Mouse (Mus musculus): ENCODE measurements around the gene Bptf. TPM values are rescaled to one million over a fixed set of nuclear protein-coding genes. Genes with fewer than 3 reads are reported as not detected.
A peak's percentile ranks its signal among the peaks of the same experiment; 100 is the strongest.
"Not testable (repeated sequence)": the region's sequence is repeated elsewhere in the genome, so short reads cannot be mapped to it uniquely, and the experiment has no call there.

The Bptf gene
- polyA plus RNA-seq, 1 experiment from 2014 or later: 42.7 TPM

GRCm38 (mm10) chr11:107011669-107012323, 120.1 kb downstream of the Bptf start:
- peak overlapping the region; percentile 79 for H3K9ac ChIP-seq
- no peaks in the 10 kb centered on the region for H3K27me3 ChIP-seq
- no peaks in the 10 kb centered on the region for H3K36me3 ChIP-seq (ENCODE audit: poor library complexity, severe bottlenecking)
- ATAC-seq: no peak
- H3K4me2 ChIP-seq: peak overlapping the region; percentile 65
- H3K9me3 ChIP-seq (replicated peaks): no peaks in the 10 kb centered on the region
- H3K4me1 ChIP-seq: peaks cover 11% of the 10 kb centered on the region
- WGBS: 48% methylated on average over 18 of the region's 18 CpGs
- peak overlapping the region; percentile 90 for H3K27ac ChIP-seq
- H3K4me3 ChIP-seq: peak overlapping the region; percentile 60

DNA sequence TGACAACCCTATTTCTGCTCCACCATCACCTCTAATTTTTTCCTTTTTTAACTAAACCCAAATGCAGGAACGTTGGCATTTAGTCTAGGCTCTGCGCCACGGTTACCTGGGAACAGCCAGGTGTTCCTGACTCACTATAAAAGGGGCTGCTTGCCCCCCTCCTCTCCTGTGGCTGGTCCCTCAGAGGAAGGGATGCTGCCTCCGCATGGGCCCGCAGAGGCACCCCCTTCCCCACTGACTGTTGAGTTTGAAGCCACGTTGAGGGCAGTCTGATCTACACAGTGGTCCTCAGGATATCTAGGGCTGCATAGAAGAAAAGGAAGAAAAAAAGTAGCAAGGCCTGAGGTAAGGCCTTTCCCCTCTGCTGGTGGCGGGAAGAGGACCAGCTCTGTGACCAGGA, 120.8 kb downstream of the Bptf start:
- WGBS: 81% methylated on average over 7 of the region's 7 CpGs
- no peaks in the 10 kb centered on the region for H3K27me3 ChIP-seq
- no peak for ATAC-seq
- H3K36me3 ChIP-seq (ENCODE audit: poor library complexity, severe bottlenecking): no peaks in the 10 kb centered on the region
- no peak overlapping the region for H3K4me3 ChIP-seq
- no peak overlapping the region for H3K9ac ChIP-seq
- no peak overlapping the region for H3K4me2 ChIP-seq
- no peaks in the 10 kb centered on the region for H3K9me3 ChIP-seq (replicated peaks)
- no peak overlapping the region for H3K27ac ChIP-seq
- H3K4me1 ChIP-seq: peaks cover 11% of the 10 kb centered on the region

DNA sequence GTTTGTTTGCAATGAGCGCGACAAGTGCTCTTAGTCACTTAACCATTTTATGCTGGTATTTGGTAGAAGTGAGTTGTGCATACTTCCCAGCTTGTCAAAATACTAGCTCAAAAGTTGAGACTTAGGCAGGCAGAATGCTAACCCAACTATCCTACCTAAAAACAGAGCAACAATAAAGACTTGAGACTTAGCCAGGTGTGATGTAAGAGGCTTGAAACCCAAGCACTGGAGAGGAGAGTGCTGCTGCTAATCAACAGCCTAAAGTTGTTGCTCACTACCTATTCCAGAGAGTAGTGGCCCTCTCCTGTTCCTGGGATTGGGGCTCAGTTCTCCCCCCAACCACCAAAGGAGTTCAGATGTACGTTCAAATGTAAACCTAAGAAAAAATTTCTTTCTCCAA, 121.5 kb downstream of the Bptf start:
- Histone ChIP-seq H3K9ac (no peak overlapping the region), H3K27ac (no peak overlapping the region), H3K9me3 (replicated peaks) (no peaks in the 10 kb centered on the region), H3K4me3 (no peak overlapping the region), H3K36me3 (ENCODE audit: poor library complexity, severe bottlenecking) (no peaks in the 10 kb centered on the region), H3K27me3 (no peaks in the 10 kb centered on the region), H3K4me1 (peaks cover 11% of the 10 kb centered on the region), H3K4me2 (no peak overlapping the region)
- no peak for ATAC-seq
- 96% methylated on average over 3 of the region's 3 CpGs for WGBS

- Histone ChIP-seq H3K9ac (no peak overlapping the region), H3K9me3 (replicated peaks) (no peaks in the 10 kb centered on the region), H3K36me3 (ENCODE audit: poor library complexity, severe bottlenecking) (no peaks in the 10 kb centered on the region), H3K27ac (no peak overlapping the region), H3K4me2 (no peak overlapping the region), H3K4me3 (no peak overlapping the region), H3K4me1 (peaks cover 7% of the 10 kb centered on the region; the same call in 1 of the 2 replicates), H3K27me3 (no peaks in the 10 kb centered on the region)
- no peak for ATAC-seq
- WGBS: 84% methylated on average over 1 of the region's 1 CpGs
These were observed 126.4 kb downstream of the Bptf start for GRCm38 (mm10) chr11:107005538-107005937.

GRCm38 (mm10) chr11:107001760-107002675, 129.9 kb downstream of the Bptf start:
- Histone ChIP-seq H3K27me3 (no peaks in the 10 kb centered on the region), H3K9ac (no peak overlapping the region), H3K36me3 (ENCODE audit: poor library complexity, severe bottlenecking) (peaks cover under 1% of the 10 kb centered on the region), H3K9me3 (replicated peaks) (no peaks in the 10 kb centered on the region), H3K4me3 (no peak overlapping the region), H3K27ac (peak overlapping the region; percentile 41), H3K4me1 (peaks cover 18% of the 10 kb centered on the region), H3K4me2 (no peak overlapping the region)
- ATAC-seq: no peak
- WGBS: 30% methylated on average over 8 of the region's 8 CpGs

- H3K4me2 ChIP-seq: peak overlapping the region; percentile 57
- H3K4me3 ChIP-seq: peak overlapping the region; percentile 99
- H3K9ac ChIP-seq: peak overlapping the region; percentile 58
- WGBS: 80% methylated on average over 9 of the region's 9 CpGs
- ATAC-seq: 0 out of 2 replicates have a peak, but pooled peaks have one; percentile 0
- H3K27ac ChIP-seq: peak overlapping the region; percentile 81
- H3K9me3 ChIP-seq (replicated peaks): no peaks in the 10 kb centered on the region
- H3K36me3 ChIP-seq (ENCODE audit: poor library complexity, severe bottlenecking): peaks cover 20% of the 10 kb centered on the region
- H3K4me1 ChIP-seq: peaks cover 36% of the 10 kb centered on the region
- H3K27me3 ChIP-seq: no peaks in the 10 kb centered on the region
These were observed 131.9 kb downstream of the Bptf start for GRCm38 (mm10) chr11:106999949-107000513.

- Histone ChIP-seq H3K27me3 (no peaks in the 10 kb centered on the region), H3K36me3 (ENCODE audit: poor library complexity, severe bottlenecking) (peaks cover 27% of the 10 kb centered on the region), H3K27ac (peak within 1 kb of the TSS; percentile 81), H3K9me3 (replicated peaks) (no peaks in the 10 kb centered on the region), H3K4me1 (peaks cover 42% of the 10 kb centered on the region), H3K4me2 (peak within 1 kb of the TSS; percentile 72), H3K9ac (peak within 1 kb of the TSS; percentile 95), H3K4me3 (peak within 1 kb of the TSS; percentile 99)
- WGBS: under 1% methylated on average over 61 of the region's 62 CpGs
- peak; percentile 96 for ATAC-seq
These were observed 132.6 kb downstream of the Bptf start, which contains the start of gene Kpna2 for GRCm38 (mm10) chr11:106999151-106999948. Gene Kpna2 (minus strand): TSS chr11:106999541.

DNA sequence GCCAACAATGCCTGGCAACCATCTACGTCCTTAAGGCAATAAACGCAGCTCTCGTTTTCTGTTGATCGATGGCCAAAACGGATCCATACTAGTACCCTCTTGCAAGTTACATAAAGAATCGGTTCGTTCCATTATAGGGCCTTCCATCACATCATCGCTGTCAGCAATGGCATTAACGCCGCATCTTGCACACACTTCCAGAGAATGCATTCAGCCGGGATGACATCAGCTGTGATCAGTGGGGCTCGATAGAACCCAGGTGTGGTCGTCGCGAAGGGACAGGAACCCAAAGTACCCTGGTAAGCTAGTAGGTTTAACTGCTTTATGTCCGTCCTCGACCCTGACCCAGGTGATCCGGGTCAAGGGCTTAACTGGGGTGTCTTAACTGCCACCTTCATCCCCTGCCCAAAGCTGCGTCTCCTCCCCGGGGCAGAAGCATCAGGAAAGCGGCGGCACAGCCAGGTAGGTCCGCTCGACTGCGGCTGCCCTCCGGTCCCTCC, 133.2 kb downstream of the Bptf start:
- Histone ChIP-seq H3K9me3 (replicated peaks) (no peaks in the 10 kb centered on the region), H3K4me1 (peaks cover 43% of the 10 kb centered on the region), H3K4me2 (peak overlapping the region; percentile 72), H3K9ac (peak overlapping the region; percentile 95), H3K27ac (peak overlapping the region; percentile 81), H3K4me3 (peak overlapping the region; percentile 99), H3K36me3 (ENCODE audit: poor library complexity, severe bottlenecking) (peaks cover 33% of the 10 kb centered on the region), H3K27me3 (no peaks in the 10 kb centered on the region)
- under 1% methylated on average over 26 of the region's 26 CpGs for whole genome bisulfite sequencing
- peak; percentile 44 for ATAC-seq

DNA sequence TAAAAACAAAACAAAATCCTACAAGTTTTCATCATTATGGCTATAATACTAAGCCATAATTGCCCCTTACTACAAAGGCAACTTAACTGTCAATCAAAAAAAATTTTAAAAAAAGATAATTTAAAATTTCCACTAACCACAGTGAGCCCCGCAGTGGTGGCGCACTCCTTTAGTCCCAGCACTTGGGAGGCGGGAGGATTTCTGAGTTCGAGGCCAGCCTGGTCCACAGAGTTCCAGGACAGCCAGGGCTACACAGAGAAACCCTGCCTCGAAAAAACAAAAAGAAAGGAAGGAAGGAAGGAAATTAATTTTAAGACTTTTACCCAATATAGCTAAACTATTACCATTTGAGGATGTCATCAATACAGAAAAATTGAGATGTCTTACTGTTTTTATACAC, 134.0 kb downstream of the Bptf start:
- peak overlapping the region; percentile 99 for H3K4me3 ChIP-seq
- peak overlapping the region; percentile 81; the same call in 1 of the 2 replicates for H3K27ac ChIP-seq
- ATAC-seq: no peak
- no peaks in the 10 kb centered on the region for H3K9me3 ChIP-seq (replicated peaks)
- peaks cover 43% of the 10 kb centered on the region for H3K4me1 ChIP-seq
- peak overlapping the region; percentile 72 for H3K4me2 ChIP-seq
- peak overlapping the region; percentile 95 for H3K9ac ChIP-seq
- peaks cover 39% of the 10 kb centered on the region for H3K36me3 ChIP-seq (ENCODE audit: poor library complexity, severe bottlenecking)
- H3K27me3 ChIP-seq: no peaks in the 10 kb centered on the region
- 13% methylated on average over 5 of the region's 5 CpGs for WGBS

DNA sequence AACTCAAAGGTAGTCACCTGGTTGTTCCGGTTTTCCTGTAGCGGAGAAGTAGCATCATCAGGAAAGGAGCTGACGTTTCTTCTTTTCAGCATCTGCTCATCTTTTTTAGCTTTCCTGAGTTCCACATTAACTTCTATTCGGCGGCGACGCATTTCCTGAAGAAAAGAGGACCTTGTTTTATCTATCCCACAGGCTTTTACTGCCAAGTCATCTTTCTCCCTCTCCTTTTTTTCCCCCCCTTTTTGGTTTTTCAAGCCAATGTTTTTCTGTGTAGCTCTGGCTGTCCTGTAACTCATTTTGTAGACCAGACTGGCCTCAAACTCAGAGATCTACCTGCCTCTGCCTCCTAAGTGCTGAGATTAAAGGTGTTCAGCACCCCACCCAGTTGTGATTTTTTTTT, 135.4 kb downstream of the Bptf start:
- not testable (repeated sequence) for ATAC-seq; H3K9me3 ChIP-seq (replicated peaks); H3K27me3 ChIP-seq; H3K27ac ChIP-seq
- Histone ChIP-seq H3K4me1 (peaks cover 36% of the 10 kb centered on the region), H3K4me2 (peak overlapping the region; percentile 72), H3K36me3 (ENCODE audit: poor library complexity, severe bottlenecking) (peaks cover 49% of the 10 kb centered on the region), H3K9ac (peak overlapping the region; percentile 95; the same call in 1 of the 2 replicates), H3K4me3 (peak overlapping the region; percentile 99; the same call in 1 of the 2 replicates)
- WGBS: 95% methylated on average over 7 of the region's 7 CpGs
